Mouse (Mus musculus) heart, adult 2 months (tissue): ENCODE data around the gene Spire2.

Experiments
- CTCF ChIP-seq: fragments of 200-600 bp; IDR thresholded peaks from 2 replicates; pipeline ENCODE4 v1.8.1; 2022; ENCODE audit warnings: antibody characterized with exemption, mild to moderate bottlenecking, moderate library complexity
- POLR2A ChIP-seq: fragments of 200-500 bp; IDR thresholded peaks from 2 replicates; pipeline ENCODE4 v1.6.1; 2011; ENCODE audit warnings: mild to moderate bottlenecking, low read depth, low read length, control low read depth; ENCODE audit not compliant: insufficient read depth

- TF ChIP-seq CTCF: no peak
- TF ChIP-seq POLR2A: no peak
These were observed 40.8 kb upstream of the Spire2 start for GRCm38 (mm10) chr8:123291716-123292115.
